Mouse (Mus musculus): ENCODE measurements at regions not wholly inside any gene's neighbourhood (a gene's known extent, or its start where the extent isn't known, plus 50 kb on each side); places are given as distances from the start of the nearest gene placed in this dataset.
A peak's percentile ranks its signal among the peaks of the same experiment; 100 is the strongest.

- DNase-seq: no peak
These were observed 320.4 kb downstream of the Atp6ap1l start for GRCm38 (mm10) chr13:90584766-90585165.

GRCm38 (mm10) chr13:90575371-90575770 is 329.8 kb downstream of the Atp6ap1l start:
- no peak for DNase-seq

- DNase-seq: no peak
These were observed 332.6 kb downstream of the Atp6ap1l start for GRCm38 (mm10) chr13:90572580-90572979.

GRCm38 (mm10) chr13:90563183-90563840 is 341.8 kb downstream of the Atp6ap1l start:
- no peak for DNase-seq

GRCm38 (mm10) chr13:90560095-90560494 is 345.1 kb downstream of the Atp6ap1l start:
- no peak for DNase-seq

GRCm38 (mm10) chr13:90559481-90559880 is 345.7 kb downstream of the Atp6ap1l start:
- DNase-seq: no peak

GRCm38 (mm10) chr13:90551166-90551565 is 354.0 kb downstream of the Atp6ap1l start:
- DNase-seq: no peak

GRCm38 (mm10) chr13:90546288-90547035 is 358.7 kb downstream of the Atp6ap1l start:
- no peak for DNase-seq

GRCm38 (mm10) chr13:90545816-90546215 is 359.3 kb downstream of the Atp6ap1l start:
- no peak for DNase-seq

GRCm38 (mm10) chr13:90537525-90537924 is 367.6 kb downstream of the Atp6ap1l start:
- DNase-seq: no peak

GRCm38 (mm10) chr13:90526998-90527397 is 378.2 kb downstream of the Atp6ap1l start:
- no peak for DNase-seq

GRCm38 (mm10) chr13:90525801-90526200 is 379.4 kb downstream of the Atp6ap1l start:
- no peak for DNase-seq

- no peak for DNase-seq
These were observed 383.4 kb downstream of the Atp6ap1l start for GRCm38 (mm10) chr13:90521758-90522245.

- DNase-seq: no peak
These were observed 384.0 kb downstream of the Atp6ap1l start for GRCm38 (mm10) chr13:90520992-90521757.

- DNase-seq: peak; percentile 16 to 48
These were observed 389.2 kb downstream of the Atp6ap1l start for GRCm38 (mm10) chr13:90515773-90516503.

GRCm38 (mm10) chr13:90513867-90514266 is 391.3 kb downstream of the Atp6ap1l start:
- DNase-seq: no peak

GRCm38 (mm10) chr13:90512786-90513401 is 392.3 kb downstream of the Atp6ap1l start:
- DNase-seq: no peak

- DNase-seq: no peak
These were observed 394.7 kb downstream of the Atp6ap1l start for GRCm38 (mm10) chr13:90510479-90510878.

GRCm38 (mm10) chr13:90503188-90503587 is 402.0 kb downstream of the Atp6ap1l start:
- no peak for DNase-seq

GRCm38 (mm10) chr13:90502141-90502540 is 403.0 kb downstream of the Atp6ap1l start:
- no peak for DNase-seq

- no peak for DNase-seq
These were observed 406.2 kb downstream of the Atp6ap1l start for GRCm38 (mm10) chr13:90498978-90499377.

- DNase-seq: no peak
These were observed 407.6 kb downstream of the Atp6ap1l start for GRCm38 (mm10) chr13:90497573-90497972.

All from cerebellum, postnatal 25 days (tissue).